ENCODE assay signal across 16 mouse cellular contexts in the genomic region with DNA sequence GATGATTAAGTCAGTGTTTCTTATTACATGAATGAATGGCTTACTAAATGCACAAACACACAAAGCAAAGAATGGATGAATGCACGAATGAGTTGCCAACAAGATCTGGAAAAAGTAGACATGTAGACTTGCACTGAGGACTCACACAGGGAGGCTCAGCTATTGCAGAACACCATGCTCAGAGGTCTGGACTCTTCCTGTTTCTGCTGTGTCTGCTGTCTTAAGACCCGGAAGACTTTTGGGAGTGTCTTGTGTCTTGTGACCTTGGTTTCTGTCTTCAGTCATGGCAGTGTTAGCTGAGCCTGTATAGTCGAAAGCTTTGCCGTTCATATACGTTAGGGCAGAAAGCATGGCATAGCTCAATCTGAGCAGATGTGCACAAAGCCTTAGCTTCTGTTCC.
"Had no signal": no experiment of that assay in that cellular context is flagged by ENCODE, and none has a peak within 500 bp of the region (broad histone marks: within the 10 kb centered on the region; RNA-seq: fewer than 3 reads in every experiment).

No protein-coding gene starts in this region.

- H3K27ac ChIP-seq: neural tube, embryonic 13.5 days; neural tube, embryonic 15.5 days; stomach, embryonic 15.5 days; stomach, postnatal 0 days had no signal

- H3K27me3 ChIP-seq: neural tube, embryonic 13.5 days; neural tube, embryonic 15.5 days; stomach, embryonic 15.5 days had no signal

- H3K4me1 ChIP-seq: stomach, embryonic 15.5 days had no signal

- DNase-seq: retina, postnatal 1 day; right cerebral cortex, adult 18-20 months; right cerebral cortex, postnatal 14 days; right cerebral cortex, postnatal 25 days; right cerebral cortex, postnatal 4 days; spleen, adult 18-20 months; thymus, adult 18-20 months; thymus, adult 2 months; thymus, postnatal 14 days; thymus, postnatal 25 days; thymus, postnatal 36 days; thymus, postnatal 4 days had no signal

- H3K4me3 ChIP-seq: neural tube, embryonic 13.5 days; neural tube, embryonic 15.5 days; stomach, embryonic 15.5 days had no signal
